Mouse (Mus musculus) retina, postnatal 1 day (tissue): ENCODE measurements at regions not wholly inside any gene's neighbourhood (a gene's known extent, or its start where the extent isn't known, plus 50 kb on each side); places are given as distances from the start of the nearest gene placed in this dataset.

ENCODE experiments used
- DNase-seq: peaks from one replicate; pipeline ENCODE4 v3.0.0-alpha.2; 2012

DNA sequence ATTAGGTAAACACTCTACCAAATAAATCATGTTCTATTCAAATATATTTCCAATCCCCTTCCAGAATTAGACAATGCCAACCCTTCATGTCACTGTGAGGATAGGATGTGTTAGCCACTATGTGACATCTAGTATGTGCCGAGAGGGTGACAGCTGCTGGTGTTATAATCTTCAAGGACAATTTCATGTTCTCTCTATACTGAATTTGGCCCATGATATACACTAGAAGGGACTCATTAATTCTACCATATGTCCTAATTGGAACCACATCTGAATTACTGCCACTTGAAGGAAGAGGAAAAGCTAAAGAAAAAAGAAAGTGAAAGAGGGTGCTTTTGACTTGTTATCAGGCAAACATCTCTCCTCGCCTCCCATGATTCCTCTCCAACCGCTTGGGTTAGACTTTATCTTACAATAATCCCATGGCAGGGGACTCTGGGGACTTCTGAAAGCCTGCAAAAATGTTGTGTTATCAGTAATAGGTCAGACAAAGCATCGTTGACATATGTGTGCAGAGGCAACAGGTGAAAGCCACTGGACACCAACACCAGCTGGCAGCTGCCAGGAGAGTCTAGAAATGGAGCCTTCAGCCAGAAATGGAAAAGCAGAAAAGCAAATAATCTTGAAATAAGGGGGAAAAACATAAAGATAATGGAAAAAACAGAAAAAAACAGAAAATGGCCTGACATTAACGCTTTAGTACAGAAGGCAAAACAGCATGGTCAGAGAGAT lies 131.7 kb upstream of the Hs6st1 start:
- DNase-seq, result no peak

DNA sequence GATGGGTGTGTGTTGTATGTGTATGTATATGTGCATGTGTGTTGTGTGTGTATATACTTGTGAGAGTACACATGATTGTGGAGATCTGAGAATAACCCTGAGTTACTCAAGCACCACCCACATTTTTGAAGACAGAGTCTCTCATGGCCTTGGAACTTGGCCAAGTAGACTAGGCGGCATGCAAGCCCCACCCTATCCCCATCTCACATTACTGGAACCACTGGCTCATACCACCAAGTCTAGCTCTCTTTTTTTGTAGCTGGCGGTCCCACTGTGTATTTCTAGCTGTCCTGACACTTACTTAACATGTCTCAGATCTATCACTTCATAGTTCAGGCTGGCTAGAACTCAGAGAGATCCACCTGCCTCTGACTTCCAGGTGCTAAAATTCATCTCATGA lies 128.0 kb upstream of the Hs6st1 start:
- no peak for DNase-seq

DNA sequence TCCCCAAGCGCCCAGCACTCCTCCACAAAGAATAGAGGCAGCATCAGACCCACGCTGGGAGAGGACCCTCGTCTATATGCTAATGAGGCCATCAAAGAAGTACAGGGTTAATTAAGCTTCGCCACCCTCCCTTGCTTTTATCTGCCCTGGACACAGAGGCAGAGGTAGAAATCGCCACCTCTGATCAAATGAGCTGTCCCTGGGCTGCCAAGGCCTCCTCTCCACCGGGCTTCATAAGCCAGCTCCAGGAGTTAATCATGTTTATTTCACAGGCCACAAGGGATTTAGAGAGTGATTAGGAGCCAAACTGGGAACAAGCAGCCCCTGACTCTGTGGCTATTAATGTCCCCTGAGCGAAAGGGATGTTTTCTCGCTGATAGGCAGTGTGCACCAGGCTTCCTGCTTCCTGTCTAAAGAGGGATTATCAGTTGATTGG lies 126.5 kb upstream of the Hs6st1 start:
- peak; percentile 53 for DNase-seq

DNA sequence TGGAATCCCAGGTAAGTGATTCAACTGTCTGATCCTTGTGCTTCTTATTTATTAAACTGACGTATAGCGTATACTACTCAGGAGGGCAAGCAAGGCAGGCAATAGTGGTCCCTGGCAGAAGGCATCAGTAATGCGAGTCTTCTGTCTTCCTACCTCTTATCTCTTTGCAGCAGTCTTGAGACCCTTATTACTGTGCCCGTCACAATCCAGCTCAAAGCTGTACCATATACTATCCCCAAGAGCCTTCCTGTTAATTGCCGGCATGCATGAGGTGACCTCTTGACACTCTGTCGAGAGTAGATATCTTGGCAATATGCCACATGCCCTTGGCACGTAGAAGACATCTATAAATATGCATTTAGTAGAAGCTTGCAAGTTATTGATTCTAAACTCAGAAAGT lies 126.0 kb upstream of the Hs6st1 start:
- no peak for DNase-seq

DNA sequence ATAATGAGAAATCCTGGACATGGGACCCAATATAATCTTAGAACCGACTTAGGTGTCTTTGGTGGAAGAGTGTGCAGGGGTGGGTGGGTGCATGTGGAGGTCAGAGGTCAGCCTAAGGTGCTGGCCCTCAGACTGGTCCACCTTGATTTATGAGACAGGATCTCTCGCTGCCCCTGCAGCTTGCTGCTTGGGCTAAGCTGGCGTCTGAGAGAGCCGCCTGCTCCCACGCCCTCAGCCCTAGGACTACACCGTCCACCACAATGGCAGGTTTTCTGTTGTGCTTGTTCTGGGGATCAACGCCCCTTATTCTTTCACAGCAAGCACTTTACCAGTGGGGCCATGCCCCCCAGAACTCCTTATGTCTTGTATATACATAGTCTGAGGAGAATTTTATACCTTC lies 124.4 kb upstream of the Hs6st1 start:
- no peak for DNase-seq

DNA sequence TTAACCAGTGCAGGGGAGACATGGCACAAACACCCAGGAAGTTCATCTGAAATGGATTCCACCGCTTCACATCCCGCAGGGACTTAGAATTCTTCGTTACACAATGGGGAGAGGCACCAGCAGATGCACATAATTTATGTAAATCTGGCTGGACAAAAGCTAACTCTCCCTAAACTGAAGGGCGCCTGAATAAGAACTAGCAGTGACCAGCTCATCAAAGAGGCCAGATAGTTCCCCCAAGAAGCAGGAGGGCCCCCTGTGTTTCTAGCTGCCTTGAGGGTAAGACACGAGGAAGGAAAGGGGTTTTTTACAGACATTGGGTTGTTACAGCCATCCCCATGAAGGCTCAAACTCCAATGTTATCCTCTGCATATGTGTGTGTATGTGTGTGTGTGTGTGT lies 123.8 kb upstream of the Hs6st1 start:
- DNase-seq, result no peak

DNA sequence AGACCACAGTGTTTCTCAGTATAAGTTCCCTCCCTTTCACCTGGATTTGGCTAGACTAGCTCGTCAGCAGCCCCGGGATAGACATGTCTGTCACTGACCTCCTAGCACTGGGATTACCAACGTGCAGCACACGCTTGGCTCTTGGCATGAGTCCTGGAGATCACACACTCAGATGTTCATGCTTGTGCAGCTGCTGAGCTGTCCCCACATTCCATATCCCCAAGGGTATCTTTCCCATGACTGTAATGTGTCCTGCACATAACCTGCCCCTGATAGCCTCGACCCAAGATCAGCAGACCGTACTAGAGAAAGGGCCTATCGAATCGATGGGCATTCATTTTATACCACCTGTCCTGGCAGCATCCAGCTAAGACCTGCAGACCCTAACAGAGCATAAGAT lies 123.4 kb upstream of the Hs6st1 start:
- peak; percentile 27 for DNase-seq

DNA sequence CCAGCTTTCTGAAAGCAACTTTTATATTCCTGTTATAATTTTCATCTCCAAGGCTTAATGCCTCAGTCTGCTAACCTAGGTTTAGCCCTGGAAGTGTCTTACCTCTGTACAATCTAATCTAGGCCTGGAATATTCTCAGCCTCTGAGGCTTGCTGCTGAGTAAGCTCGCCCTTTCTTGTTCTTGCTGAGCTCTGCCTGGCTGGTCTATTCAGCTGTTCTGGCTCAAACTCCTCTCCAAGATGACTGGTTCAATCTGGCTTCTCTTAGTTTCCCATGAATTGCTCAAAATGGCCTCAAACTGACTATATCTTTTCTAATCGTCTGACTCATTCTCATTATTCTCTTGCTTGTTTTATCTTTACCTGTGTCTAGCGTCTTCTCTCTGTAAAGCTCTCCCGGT lies 122.6 kb upstream of the Hs6st1 start:
- DNase-seq, result no peak

DNA sequence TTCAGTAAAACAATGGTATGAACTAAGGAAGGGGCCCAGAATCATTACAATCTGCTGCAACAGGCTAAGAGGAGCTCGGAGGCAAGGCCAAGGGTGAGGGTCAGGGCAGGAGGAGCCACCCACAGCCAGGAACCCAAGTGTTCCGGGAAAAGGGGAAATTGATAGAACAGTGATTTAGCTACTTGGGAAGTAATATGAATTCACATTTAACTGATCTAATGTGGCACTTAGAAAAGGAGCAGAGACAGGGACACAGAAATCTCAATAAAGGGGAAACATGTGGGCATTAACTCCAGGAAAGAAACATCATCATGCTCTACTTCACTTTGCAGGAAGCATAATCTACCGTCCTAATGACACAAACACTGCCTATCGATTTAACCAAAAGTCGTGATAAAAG lies 120.1 kb upstream of the Hs6st1 start:
- no peak for DNase-seq

DNA sequence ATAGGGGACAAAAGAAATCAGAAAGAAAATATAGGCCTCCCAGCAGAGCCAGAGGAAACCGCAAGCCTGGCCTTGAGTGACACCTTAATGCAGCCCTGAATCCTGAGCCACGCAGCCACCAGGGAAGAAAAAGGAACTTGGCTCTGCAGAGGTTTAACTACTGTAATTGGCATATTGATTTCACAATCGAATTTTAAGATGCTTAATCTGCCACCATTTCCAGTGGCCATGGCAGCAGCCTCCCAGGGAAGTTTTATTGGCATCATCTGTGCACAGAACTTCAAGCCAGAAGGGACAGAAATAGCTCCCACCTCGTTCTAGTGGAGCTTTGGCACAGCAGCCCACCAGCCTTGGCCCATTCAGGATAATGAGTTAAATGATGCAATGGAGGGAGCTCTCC lies 117.1 kb upstream of the Hs6st1 start:
- no peak for DNase-seq

DNA sequence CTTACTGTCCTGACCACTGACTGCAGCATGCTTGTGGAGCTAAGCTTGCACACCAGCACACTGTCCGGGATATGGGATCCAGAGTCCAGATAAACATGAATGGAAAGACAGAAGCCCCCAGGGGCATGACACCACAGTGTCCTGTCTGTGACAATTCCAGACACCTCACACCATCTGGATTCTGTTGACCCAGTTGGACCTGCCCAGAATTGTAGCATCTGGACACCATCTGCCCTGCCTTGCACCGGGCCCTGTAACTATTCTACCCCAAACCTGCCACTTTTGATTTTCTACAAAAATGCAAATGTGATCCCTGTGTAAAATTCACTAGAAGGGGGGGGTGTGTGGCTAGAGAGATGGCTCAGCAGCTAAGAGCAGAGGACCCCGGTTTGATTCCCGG lies 114.5 kb upstream of the Hs6st1 start:
- DNase-seq, result no peak

DNA sequence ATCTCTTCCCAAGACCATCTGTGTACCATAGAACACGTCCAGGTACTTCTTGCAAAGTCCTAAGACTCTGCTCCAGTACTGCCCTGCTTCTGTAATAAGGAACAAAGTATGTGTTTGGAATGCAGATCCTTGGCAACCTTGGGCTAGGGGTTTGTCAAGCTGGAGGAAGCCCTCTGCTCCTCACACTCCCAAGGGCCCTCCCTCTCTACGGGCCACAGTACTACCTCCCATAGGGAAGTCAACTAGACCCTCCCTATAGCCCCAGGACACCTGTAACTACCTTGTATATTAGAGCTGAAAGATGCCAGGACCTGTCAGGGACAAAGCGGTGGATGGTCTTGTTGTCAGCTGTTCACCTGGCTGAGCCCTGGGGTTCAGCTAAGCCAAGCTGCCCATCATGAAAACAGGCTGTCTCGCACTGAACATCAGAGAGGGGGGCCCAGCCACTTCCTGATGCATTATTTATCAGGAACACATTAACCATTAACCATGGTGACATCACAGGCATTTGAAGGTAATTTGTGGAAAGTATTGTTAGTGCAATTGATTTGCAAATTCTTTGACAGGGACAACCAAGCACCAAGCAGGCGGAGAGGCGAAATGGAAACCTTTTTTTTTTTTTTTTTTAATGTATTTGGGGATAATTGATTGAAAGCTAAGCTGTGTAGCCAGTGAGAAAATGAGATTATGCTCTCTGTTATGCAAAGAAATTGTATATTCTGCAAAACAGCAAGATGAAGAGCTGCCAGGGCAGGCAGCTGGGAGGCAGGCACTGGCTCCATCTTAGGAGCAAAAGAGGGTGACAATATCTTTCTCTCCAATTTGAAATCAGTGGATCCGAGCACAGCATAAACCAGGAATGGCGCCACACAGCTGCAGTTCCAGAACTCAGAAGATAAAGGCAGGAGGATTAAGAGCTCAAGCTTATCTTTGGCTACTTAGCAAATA lies 110.5 kb upstream of the Hs6st1 start:
- DNase-seq, result no peak

DNA sequence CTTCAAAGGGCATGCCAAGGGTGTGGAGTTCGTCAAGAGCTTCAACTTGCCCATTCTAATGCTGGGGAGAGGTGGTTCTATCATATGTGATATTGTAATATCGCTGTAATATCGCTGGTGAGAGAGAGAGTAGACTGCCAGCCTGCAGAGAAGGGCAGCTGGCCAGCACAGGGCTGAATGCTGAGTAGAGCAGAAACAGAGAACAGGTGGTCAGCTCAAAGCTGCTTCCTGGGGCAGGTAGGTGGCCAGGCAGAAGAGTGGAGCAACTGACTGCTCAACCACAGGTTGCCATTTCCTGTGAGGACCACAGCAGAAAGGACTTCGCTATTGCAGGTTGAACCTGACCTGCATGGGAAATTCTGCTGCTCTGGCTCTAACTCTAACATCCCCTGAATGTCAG lies 108.5 kb upstream of the Hs6st1 start:
- DNase-seq, result no peak

DNA sequence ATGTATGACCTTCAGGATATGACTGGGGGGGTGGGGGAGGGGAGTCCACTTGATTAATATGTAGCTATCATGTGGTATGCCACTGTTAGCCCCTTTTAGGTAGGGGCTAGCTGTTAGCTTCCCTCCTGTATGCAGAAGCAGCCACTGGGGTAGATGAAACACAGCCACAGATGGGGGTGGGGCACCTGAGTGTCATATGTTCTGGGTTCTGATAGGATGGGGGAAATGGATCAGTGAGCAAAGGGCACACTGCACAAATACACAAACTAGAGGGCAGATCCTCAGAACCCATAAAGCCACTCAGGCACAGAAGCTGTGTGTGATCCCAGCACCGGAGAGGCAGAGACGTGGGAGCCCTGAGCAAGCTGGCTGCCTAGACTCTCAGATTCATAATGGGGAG lies 107.4 kb upstream of the Hs6st1 start:
- DNase-seq, result no peak

DNA sequence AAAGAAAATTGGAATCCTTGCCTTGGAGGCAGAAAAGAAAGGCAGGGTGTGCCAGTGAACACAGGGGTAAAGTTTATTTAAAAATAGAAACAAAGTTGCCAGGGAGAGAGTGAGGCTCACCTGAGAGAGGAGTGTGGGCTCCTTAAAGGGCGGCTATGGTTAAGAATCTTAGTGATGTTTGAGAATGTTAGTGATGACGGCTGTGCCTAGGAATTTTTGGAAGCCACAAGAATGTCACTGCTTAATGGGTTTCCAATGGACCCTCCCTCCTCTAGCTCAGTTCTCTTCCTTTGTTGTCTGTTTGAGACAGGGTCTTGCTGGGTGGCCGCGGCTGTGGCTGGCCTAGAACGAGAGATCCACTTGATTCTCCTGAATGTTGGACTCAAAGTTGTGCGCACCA lies 106.3 kb upstream of the Hs6st1 start:
- DNase-seq, result no peak

DNA sequence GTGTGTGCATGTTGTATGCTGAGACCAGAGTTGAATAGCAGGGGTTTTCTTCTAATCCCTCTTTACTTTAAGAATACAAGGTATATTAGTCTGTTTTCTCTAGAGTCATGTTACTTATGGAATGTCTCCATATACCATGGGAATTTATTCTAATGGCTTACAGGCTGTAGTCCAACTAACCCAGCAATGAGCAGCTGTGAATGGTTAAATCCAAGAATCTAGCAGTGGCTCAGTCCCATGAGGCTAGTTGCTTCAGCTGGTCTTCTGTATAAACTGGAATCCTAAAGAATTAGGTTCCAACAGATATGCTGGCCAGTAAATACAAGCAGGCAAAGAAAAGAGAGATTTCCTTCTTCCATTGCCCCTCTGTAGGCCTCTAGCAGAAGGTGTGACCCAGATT lies 99.7 kb upstream of the Hs6st1 start:
- no peak for DNase-seq

DNA sequence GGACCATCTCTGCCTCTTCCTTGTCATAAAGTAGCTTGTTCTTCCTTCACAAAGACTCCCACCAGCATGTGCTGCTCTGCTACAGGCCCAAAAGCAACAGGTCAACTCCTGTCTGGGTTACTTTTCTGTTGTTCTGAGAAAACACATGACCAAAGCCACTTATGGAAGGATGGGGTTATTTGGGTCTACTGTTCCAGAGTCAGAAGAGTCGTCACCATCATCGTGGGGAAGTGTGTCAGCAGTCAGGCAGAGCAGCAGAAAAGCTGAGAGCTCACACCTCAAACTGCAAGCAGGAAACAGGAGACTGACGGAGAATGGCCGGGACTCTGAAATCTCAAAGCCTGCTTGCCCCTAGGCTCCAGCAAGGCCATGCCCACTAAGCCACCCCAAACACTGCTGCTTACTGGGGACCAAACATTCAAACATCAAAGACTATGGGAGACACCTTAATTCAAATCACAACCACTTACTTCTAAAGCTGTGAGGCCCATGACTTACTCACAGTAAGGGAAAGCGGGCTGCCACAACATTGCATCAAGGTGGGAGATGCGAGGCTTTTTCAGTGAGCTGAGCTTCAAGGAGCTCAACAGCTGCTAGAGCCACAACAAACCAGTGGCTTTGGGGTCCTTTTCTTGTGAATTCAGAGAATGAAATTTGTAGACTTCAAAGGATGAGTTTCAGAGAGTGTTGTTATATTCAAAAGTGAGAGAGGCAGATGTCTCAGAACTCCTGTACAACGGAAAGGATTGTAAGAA lies 96.6 kb upstream of the Hs6st1 start:
- DNase-seq, result no peak

DNA sequence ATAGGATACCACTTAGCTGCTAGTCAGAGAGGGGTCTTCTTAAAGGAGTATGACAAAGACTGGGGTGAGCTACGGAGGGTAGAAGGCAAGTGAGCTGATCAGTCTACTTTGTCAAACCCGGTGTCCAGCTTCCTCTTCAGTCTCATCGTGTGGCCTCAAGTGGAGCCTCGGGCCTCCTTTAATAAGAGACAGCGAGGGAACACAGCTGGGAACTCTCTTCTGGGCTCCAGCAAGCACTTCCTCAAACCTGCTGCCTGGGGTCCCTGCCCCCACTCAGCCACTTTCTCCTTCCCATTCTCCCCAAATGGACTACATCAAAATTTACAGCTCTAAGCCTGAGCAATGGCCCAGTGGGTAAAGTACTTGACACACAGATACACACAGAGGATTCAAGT lies 96.0 kb upstream of the Hs6st1 start:
- no peak for DNase-seq

DNA sequence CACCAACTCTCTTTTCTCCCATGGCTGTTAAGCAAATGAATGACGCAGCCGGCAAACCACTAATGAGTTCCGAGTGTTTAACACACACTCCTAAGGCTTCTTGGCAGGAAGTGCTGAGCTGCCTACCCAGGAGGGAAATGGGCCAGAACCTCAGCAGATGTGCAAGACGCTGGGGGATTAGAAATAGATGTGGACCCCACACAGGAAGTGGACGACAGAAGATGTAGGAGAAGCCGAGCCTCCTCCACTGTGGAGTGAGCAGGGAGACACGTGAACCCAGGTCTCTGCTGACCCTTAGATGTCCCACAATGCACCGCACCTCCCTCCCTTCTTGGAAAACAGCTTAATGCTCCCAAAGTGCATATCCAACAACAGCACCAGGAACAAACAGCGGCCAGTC lies 94.8 kb upstream of the Hs6st1 start:
- DNase-seq, result no peak

DNA sequence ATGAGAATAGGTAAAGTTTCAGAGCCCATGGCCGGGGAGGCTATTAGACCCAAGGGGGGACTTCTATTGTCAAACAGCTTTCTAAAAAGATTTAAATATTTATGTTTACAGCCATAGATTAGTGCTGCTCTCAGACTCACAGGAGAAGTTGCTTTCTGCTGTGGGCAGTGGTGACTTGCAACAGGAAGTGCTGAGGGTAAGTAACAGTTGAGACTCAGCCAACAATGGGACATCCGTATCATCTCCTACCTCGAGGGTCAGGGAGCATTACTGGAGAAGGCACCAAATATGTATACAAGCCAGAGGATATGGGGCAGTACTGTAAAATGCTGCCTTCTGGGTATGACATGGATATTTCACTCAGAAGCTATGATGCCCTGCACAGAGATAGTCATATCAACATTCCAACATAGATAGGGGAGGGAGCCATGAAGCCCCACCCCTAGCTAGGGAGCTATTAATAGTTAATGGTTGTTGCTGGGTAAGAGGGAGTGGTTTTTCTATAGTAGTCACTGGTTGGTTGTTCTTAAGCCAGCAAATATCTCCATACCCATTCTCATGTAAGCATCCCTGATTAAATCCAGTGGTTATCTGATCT lies 92.5 kb upstream of the Hs6st1 start:
- DNase-seq, result no peak

DNA sequence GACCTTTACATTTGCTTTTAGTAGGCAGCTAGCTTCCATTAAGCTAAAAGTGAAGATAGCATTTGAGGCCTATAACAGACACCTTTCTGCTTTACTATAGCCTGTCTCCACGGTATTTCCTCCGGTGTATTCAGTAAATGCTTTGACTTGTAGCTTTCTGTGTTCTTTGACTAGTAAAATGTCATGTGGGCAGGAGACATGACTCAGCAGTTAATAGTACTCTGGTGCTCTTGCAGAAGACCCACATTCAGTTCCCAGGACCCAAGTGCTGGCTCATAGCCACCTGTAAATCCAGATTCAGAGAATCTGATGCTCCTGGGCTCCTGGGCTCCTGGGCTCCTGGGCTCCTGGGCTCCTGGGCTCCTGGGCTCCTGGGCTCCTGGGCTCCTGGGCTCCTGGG lies 91.7 kb upstream of the Hs6st1 start:
- DNase-seq, result no peak

DNA sequence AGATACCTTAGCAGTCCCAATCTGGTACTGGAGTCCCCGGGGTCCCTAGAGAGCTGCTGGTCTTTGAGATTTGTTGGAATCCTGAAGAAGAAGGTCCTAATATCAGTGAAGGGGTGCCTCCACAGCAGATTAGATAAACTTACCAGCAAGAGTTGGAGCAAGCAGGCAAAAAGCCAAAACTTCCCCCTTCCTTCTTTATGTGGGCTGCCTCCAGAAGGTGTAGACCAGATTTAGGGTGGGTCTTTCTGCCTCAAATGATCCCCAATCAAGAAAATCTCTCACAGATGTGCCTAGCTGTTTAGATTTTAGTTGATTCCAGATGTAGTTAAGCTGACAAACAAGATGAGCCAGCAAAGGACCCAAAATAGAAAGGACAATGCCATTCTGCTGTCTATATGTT lies 90.1 kb upstream of the Hs6st1 start:
- no peak for DNase-seq

DNA sequence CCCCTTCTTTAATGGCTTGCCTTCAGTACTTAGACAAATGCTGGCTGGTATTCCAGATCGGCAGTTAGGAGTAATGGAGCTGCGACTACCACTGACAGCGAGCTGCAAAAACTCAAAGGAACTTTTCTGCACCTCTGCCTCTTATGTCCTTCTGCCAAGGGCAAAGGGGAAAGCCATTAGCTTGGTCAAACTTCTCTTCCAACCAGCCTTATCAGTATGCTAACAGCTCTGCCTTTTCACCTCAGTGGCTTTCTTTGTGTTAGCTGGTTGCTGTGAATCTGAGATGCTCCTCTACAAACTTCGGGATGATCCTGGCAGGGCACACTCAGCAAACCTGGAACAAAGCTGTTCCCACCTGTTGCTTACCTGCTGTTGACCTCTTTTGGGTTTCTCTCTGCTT lies 89.4 kb upstream of the Hs6st1 start:
- DNase-seq, result no peak
